Mouse (Mus musculus): Measurements from ENCODE around the gene Rhog. TPM values are rescaled to one million over a fixed set of nuclear protein-coding genes. Genes with fewer than 3 reads are reported as not detected.
A peak's percentile ranks its signal among the peaks of the same experiment; 100 is the strongest.
"Not testable (repeated sequence)": the region's sequence is repeated elsewhere in the genome, so short reads cannot be mapped to it uniquely, and the experiment has no call there.

The Rhog gene
- polyA plus RNA-seq, 1 experiment: 20.0 TPM

DNA sequence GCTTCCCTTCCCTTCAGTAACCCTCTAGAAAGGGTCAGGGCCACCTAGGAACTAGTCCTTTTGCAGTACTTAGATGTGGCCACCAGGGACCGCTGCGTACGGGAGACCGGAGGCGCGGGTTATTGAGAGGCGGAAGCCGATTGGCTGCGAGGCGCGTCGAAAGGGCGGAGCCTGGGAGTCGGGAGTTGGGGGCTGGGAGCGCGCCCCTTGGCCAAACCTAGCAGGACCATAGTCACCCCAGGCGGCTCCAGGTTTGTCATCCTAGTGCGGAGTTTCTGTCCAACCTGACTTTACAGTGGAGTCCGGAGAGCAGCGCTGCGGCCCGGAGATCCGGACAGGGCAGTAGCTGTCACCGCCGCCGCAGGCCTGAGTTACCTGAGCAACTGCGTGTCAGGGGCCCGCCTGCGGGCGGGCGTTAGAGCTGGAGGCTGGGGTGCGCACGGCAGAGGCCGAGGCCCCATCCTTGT, 11.3 kb upstream of the Rhog start:
- peak overlapping the region; percentile 87 for H3K4me3 ChIP-seq (ENCODE audit: low read depth, low read length)
- no peaks in the 10 kb centered on the region; the same call in 1 of the 2 replicates for H3K27me3 ChIP-seq (ENCODE audit: control insufficient read depth, insufficient read depth, low read length, poor library complexity, severe bottlenecking)
- H3K36me3 ChIP-seq (ENCODE audit: control insufficient read depth, insufficient read depth, low read length, poor library complexity, severe bottlenecking): no peaks in the 10 kb centered on the region
- no peaks in the 10 kb centered on the region for H3K9me3 ChIP-seq (replicated peaks; ENCODE audit: control insufficient read depth, insufficient read depth, low read length, poor library complexity, severe bottlenecking)
- peak overlapping the region; percentile 67 for H3K9ac ChIP-seq (ENCODE audit: low read depth, poor library complexity, severe bottlenecking)
- TF ChIP-seq CTCF (IDR thresholded peaks at IDR 0.05; ENCODE audit: low read depth, low read length) (peak; percentile 74), POLR2A (IDR thresholded peaks at IDR 0.05; ENCODE audit: insufficient read depth, low read length) (no peak), EP300 (IDR thresholded peaks at IDR 0.05; ENCODE audit: insufficient read depth, low read depth, low read length) (no peak)
- no peak overlapping the region for H3K27ac ChIP-seq (ENCODE audit: insufficient read depth, low read length)
- H3K4me1 ChIP-seq (ENCODE audit: control insufficient read depth, insufficient read depth, low read length): no peaks in the 10 kb centered on the region

DNA sequence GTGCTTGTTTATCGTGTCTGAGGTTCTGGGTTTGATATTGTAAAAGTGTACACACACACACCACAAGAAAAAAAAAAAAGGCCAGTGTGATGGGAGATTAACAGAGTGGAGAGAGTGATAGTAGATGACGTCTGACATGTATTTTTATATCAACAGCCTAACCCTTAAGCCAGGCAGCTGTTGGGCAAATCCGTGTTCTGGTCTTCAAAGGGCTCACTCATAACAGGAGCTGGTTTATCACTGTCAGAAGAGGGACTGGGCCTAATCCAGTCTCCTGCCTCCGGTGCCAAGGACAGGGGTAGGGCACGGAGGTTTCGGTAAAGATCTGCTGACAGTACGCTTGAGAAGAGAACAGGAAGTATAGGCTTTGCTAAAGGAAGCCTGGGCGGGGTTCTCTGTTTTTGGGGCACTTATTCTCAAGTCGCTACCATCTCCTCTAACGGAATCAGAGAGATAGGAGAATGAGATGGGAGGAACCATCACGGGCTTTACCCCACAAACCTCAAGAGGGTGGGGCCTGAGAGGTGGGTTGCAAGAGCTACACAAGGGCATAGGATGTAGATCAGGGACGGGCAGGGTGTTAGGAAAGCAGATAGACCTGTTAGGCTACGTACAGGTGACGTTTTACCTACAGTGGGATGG, 10.7 kb upstream of the Rhog start:
- Histone ChIP-seq H3K4me3 (ENCODE audit: low read depth, low read length) (peak overlapping the region; percentile 22), H3K9me3 (replicated peaks; ENCODE audit: control insufficient read depth, insufficient read depth, low read length, poor library complexity, severe bottlenecking) (no peaks in the 10 kb centered on the region), H3K27ac (ENCODE audit: insufficient read depth, low read length) (no peak overlapping the region), H3K9ac (ENCODE audit: low read depth, poor library complexity, severe bottlenecking) (no peak overlapping the region), H3K27me3 (ENCODE audit: control insufficient read depth, insufficient read depth, low read length, poor library complexity, severe bottlenecking) (no peaks in the 10 kb centered on the region; the same call in 1 of the 2 replicates), H3K36me3 (ENCODE audit: control insufficient read depth, insufficient read depth, low read length, poor library complexity, severe bottlenecking) (no peaks in the 10 kb centered on the region), H3K4me1 (ENCODE audit: control insufficient read depth, insufficient read depth, low read length) (no peaks in the 10 kb centered on the region)
- TF ChIP-seq CTCF (IDR thresholded peaks at IDR 0.05; ENCODE audit: low read depth, low read length) (no peak), POLR2A (IDR thresholded peaks at IDR 0.05; ENCODE audit: insufficient read depth, low read length) (no peak), EP300 (IDR thresholded peaks at IDR 0.05; ENCODE audit: insufficient read depth, low read depth, low read length) (no peak)

DNA sequence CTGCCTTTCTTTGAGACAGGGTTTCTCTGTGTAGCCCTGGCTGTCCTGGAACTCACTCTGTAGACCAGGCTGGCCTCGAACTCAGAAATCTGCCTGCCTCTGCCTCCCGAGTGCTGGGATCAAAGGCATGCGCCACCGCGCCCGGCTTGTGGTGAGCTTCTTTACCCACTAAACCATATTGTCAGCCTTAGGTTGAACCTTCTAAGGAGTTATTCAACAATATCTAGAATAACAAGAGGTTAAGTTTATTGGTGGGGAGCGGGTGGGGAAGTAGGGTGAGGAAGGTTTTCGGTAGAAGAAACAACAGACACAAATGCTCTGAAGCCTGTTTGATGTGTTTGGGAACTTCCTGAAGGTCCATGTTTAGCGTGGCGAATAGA, 10.2 kb upstream of the Rhog start:
- not testable (repeated sequence) for H3K36me3 ChIP-seq (ENCODE audit: control insufficient read depth, insufficient read depth, low read length, poor library complexity, severe bottlenecking); H3K9ac ChIP-seq (ENCODE audit: low read depth, poor library complexity, severe bottlenecking); H3K9me3 ChIP-seq (replicated peaks; ENCODE audit: control insufficient read depth, insufficient read depth, low read length, poor library complexity, severe bottlenecking); H3K27me3 ChIP-seq (ENCODE audit: control insufficient read depth, insufficient read depth, low read length, poor library complexity, severe bottlenecking); H3K4me3 ChIP-seq (ENCODE audit: low read depth, low read length); H3K4me1 ChIP-seq (ENCODE audit: control insufficient read depth, insufficient read depth, low read length); H3K27ac ChIP-seq (ENCODE audit: insufficient read depth, low read length)

DNA sequence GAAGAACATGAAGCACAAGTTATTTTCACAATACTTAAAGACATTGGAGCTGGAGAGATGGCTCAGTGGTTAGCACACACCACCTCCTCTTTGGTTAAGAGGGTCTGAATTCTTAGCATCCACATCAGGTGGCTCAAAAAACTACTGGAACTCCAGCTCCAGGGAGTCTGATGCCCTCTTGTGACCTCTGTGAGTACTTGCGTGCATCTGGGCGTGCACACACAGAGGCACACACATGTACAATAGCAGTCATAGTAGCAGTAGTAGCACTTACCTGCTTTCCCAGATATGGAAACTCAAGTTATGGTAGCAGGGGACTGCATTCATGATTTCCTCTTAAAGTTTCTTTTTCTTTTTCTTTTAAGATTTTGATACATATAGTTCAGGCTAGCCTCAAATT, 7.2 kb upstream of the Rhog start:
- Histone ChIP-seq H3K27ac (ENCODE audit: insufficient read depth, low read length) (no peak overlapping the region), H3K4me3 (ENCODE audit: low read depth, low read length) (no peak overlapping the region), H3K9ac (ENCODE audit: low read depth, poor library complexity, severe bottlenecking) (no peak overlapping the region), H3K4me1 (ENCODE audit: control insufficient read depth, insufficient read depth, low read length) (no peaks in the 10 kb centered on the region), H3K27me3 (ENCODE audit: control insufficient read depth, insufficient read depth, low read length, poor library complexity, severe bottlenecking) (no peaks in the 10 kb centered on the region), H3K36me3 (ENCODE audit: control insufficient read depth, insufficient read depth, low read length, poor library complexity, severe bottlenecking) (no peaks in the 10 kb centered on the region), H3K9me3 (replicated peaks; ENCODE audit: control insufficient read depth, insufficient read depth, low read length, poor library complexity, severe bottlenecking) (no peaks in the 10 kb centered on the region)
- TF ChIP-seq CTCF (IDR thresholded peaks at IDR 0.05; ENCODE audit: low read depth, low read length) (peak; percentile 33), POLR2A (IDR thresholded peaks at IDR 0.05; ENCODE audit: insufficient read depth, low read length) (no peak)

DNA sequence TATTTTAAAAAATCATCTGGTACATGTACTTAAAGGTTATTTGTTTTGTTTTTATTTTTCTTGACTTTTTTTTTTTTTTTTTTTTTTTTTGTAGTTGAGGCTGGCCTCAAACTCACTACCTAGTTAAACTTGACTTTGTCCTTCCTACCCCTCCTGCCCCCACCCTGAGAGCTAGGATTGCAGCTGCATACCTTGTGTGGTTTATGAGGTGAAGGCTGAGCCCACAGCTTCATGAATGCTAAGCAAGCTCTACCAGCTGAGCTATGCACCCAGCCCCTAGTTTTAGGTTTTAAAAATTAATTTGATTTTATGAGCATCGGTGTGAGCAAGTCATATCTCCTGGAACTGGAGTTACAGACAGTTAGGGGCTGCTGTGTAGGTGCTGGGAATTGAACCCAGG, 4.7 kb upstream of the Rhog start:
- TF ChIP-seq CTCF (IDR thresholded peaks at IDR 0.05; ENCODE audit: low read depth, low read length) (no peak), EP300 (IDR thresholded peaks at IDR 0.05; ENCODE audit: insufficient read depth, low read depth, low read length) (no peak), POLR2A (IDR thresholded peaks at IDR 0.05; ENCODE audit: insufficient read depth, low read length) (no peak)
- Histone ChIP-seq H3K4me1 (ENCODE audit: control insufficient read depth, insufficient read depth, low read length) (no peaks in the 10 kb centered on the region), H3K36me3 (ENCODE audit: control insufficient read depth, insufficient read depth, low read length, poor library complexity, severe bottlenecking) (no peaks in the 10 kb centered on the region), H3K9me3 (replicated peaks; ENCODE audit: control insufficient read depth, insufficient read depth, low read length, poor library complexity, severe bottlenecking) (no peaks in the 10 kb centered on the region), H3K9ac (ENCODE audit: low read depth, poor library complexity, severe bottlenecking) (no peak overlapping the region), H3K4me3 (ENCODE audit: low read depth, low read length) (no peak overlapping the region), H3K27ac (ENCODE audit: insufficient read depth, low read length) (no peak overlapping the region), H3K27me3 (ENCODE audit: control insufficient read depth, insufficient read depth, low read length, poor library complexity, severe bottlenecking) (no peaks in the 10 kb centered on the region)

DNA sequence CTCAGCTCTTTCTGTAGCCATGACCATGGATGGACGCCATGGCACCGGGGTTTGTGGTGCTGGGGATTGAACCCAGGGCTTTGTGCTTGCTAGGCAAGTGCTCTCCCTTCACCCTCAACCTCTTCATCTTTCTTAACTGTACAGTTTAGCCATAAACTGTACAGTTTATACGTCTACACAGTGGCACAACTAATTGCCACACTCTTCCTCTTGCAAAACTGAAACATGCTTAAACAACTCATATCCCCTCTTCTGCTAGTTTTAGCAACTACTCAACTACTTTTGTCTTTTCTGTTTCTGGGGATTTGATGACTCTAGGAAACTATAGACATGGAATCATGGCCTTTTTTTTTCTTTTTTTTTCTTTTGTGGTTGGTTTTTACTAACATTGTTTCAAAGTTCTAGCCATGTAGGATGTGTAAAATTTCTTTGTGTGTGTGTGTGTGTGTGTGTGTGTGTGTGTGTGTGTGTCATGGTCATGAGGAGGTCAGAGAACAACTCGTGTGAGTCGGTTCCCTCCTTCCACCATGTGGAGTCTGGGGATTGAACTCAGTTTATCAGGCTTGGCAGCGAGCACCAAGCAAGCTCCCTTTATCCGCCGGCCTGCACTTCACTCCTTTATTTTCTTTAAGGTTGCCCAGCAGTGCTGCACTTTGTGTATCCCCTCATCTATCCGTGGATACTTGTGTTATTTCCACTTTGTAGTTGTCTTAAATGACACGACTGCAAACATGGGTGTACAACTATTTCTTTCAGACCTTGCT, 4.0 kb upstream of the Rhog start:
- Histone ChIP-seq H3K27ac (ENCODE audit: insufficient read depth, low read length) (no peak overlapping the region), H3K9ac (ENCODE audit: low read depth, poor library complexity, severe bottlenecking) (no peak overlapping the region), H3K36me3 (ENCODE audit: control insufficient read depth, insufficient read depth, low read length, poor library complexity, severe bottlenecking) (no peaks in the 10 kb centered on the region), H3K4me3 (ENCODE audit: low read depth, low read length) (no peak overlapping the region), H3K4me1 (ENCODE audit: control insufficient read depth, insufficient read depth, low read length) (no peaks in the 10 kb centered on the region), H3K27me3 (ENCODE audit: control insufficient read depth, insufficient read depth, low read length, poor library complexity, severe bottlenecking) (no peaks in the 10 kb centered on the region), H3K9me3 (replicated peaks; ENCODE audit: control insufficient read depth, insufficient read depth, low read length, poor library complexity, severe bottlenecking) (no peaks in the 10 kb centered on the region)
- TF ChIP-seq POLR2A (IDR thresholded peaks at IDR 0.05; ENCODE audit: insufficient read depth, low read length): no peak
- no peak for TF ChIP-seq CTCF (IDR thresholded peaks at IDR 0.05; ENCODE audit: low read depth, low read length)
- no peak for TF ChIP-seq EP300 (IDR thresholded peaks at IDR 0.05; ENCODE audit: insufficient read depth, low read depth, low read length)
